Mouse (Mus musculus): ENCODE data around the gene Pla2g6.

- no peak for TF ChIP-seq POLR2A (IDR thresholded peaks at IDR 0.05; ENCODE audit: borderline replicate concordance, control insufficient read depth, low read depth, low read length)
- TF ChIP-seq CTCF (IDR thresholded peaks at IDR 0.05; ENCODE audit: control insufficient read depth, insufficient read depth, low read length): no peak
These were observed 14.3 kb downstream of the Pla2g6 start for GRCm38 (mm10) chr15:79313848-79314369.
